In genomic region chr9:45251281-45251680, GRCm38 (mm10) we compare ENCODE assay signal across 25 mouse cellular contexts. TPM values are rescaled to one million over a fixed set of nuclear protein-coding genes. Genes with fewer than 3 reads are reported as not detected.
DNase-seq lines count a peak whose midpoint lies in the region; ATAC-seq and TF ChIP-seq lines count a peak whose summit lies in the region.
"Had no signal": no experiment of that assay in that cellular context is flagged by ENCODE, and none has a peak within 500 bp of the region (broad histone marks: within the 10 kb centered on the region; RNA-seq: fewer than 3 reads in every experiment).

No protein-coding gene starts in this region.

- H3K9ac ChIP-seq in liver, embryonic 11.5 days (ENCODE audit: low read depth, low read length), result no peak overlapping the region
- no peak overlapping the region for H3K9ac ChIP-seq in hindbrain, embryonic 12.5 days
- no peak overlapping the region for H3K9ac ChIP-seq in intestine, embryonic 16.5 days (ENCODE audit: low read depth, low read length)
- H3K9ac ChIP-seq: forebrain, embryonic 15.5 days; hindbrain, embryonic 14.5 days; midbrain, embryonic 15.5 days; stomach, embryonic 15.5 days had no signal

- 31% methylated on average over 3 of the region's 3 CpGs for WGBS in liver, embryonic 11.5 days
- WGBS in small intestine, adult 2 months, result 68% methylated on average over 3 of the region's 3 CpGs
- 78% methylated on average over 3 of the region's 3 CpGs for WGBS in hindbrain, embryonic 12.5 days
- WGBS in intestine, embryonic 16.5 days, result 70% methylated on average over 3 of the region's 3 CpGs

- peak; percentile 43; the same call in 1 of the 2 replicates for ATAC-seq in liver, embryonic 11.5 days (replicated peaks; ENCODE audit: low FRiP score)
- ATAC-seq in common myeloid progenitor, adult 5-6 weeks (replicated peaks; ENCODE audit: low read depth, poor library complexity, severe bottlenecking), result peak; percentile 78
- ATAC-seq in hindbrain, embryonic 12.5 days (ENCODE audit: low FRiP score), result no peak
- no peak for ATAC-seq in intestine, embryonic 16.5 days
- ATAC-seq: forebrain, embryonic 15.5 days; midbrain, embryonic 15.5 days; Patski had no signal

- 0 out of 2 replicates have a peak, but pooled peaks cover 2% of the 10 kb centered on the region for H3K27me3 ChIP-seq in liver, embryonic 11.5 days (replicated peaks; ENCODE audit: control insufficient read depth, insufficient read depth, low read length)
- no peaks in the 10 kb centered on the region for H3K27me3 ChIP-seq in small intestine, adult 2 months (ENCODE audit: control insufficient read depth, insufficient read depth, low read length)
- H3K27me3 ChIP-seq in hindbrain, embryonic 12.5 days, result no peaks in the 10 kb centered on the region
- H3K27me3 ChIP-seq in intestine, embryonic 16.5 days (replicated peaks; ENCODE audit: control insufficient read depth, insufficient read depth, low read length), result no peaks in the 10 kb centered on the region
- H3K27me3 ChIP-seq: forebrain, embryonic 15.5 days; midbrain, embryonic 15.5 days; stomach, embryonic 15.5 days had no signal

- H3K4me2 ChIP-seq in liver, embryonic 11.5 days, result no peak overlapping the region
- no peak overlapping the region for H3K4me2 ChIP-seq in hindbrain, embryonic 12.5 days (replicated peaks)
- H3K4me2 ChIP-seq in intestine, embryonic 16.5 days (ENCODE audit: low read depth, low read length), result no peak overlapping the region
- H3K4me2 ChIP-seq: forebrain, embryonic 15.5 days; heart, embryonic 11.5 days; hindbrain, embryonic 14.5 days; midbrain, embryonic 15.5 days; stomach, embryonic 15.5 days had no signal

- H3K4me1 ChIP-seq in liver, embryonic 11.5 days (replicated peaks; ENCODE audit: control insufficient read depth, insufficient read depth, low read length), result peaks cover 6% of the 10 kb centered on the region
- H3K4me1 ChIP-seq in small intestine, adult 2 months (ENCODE audit: control insufficient read depth, insufficient read depth, insufficient read length, low read length), result no peaks in the 10 kb centered on the region; the same call in 1 of the 2 replicates
- H3K4me1 ChIP-seq in hindbrain, embryonic 12.5 days, result no peaks in the 10 kb centered on the region
- H3K4me1 ChIP-seq in intestine, embryonic 16.5 days (ENCODE audit: control insufficient read depth, insufficient read depth, low read length), result no peaks in the 10 kb centered on the region
- H3K4me1 ChIP-seq: forebrain, embryonic 15.5 days; midbrain, embryonic 15.5 days; stomach, embryonic 15.5 days had no signal

- H3K27ac ChIP-seq in liver, embryonic 11.5 days (ENCODE audit: low read depth, low read length), result no peak overlapping the region
- H3K27ac ChIP-seq in small intestine, adult 2 months (ENCODE audit: insufficient read depth, low read depth, low read length), result peak overlapping the region; percentile 12; the same call in 1 of the 2 replicates
- no peak overlapping the region for H3K27ac ChIP-seq in hindbrain, embryonic 12.5 days
- no peak overlapping the region for H3K27ac ChIP-seq in intestine, embryonic 16.5 days (ENCODE audit: low read length)
- H3K27ac ChIP-seq: forebrain, embryonic 15.5 days; hindbrain, embryonic 14.5 days; midbrain, embryonic 15.5 days; stomach, embryonic 15.5 days had no signal

- H3K36me3 ChIP-seq in liver, embryonic 11.5 days (ENCODE audit: control insufficient read depth, insufficient read depth, low read length), result no peaks in the 10 kb centered on the region
- no peaks in the 10 kb centered on the region for H3K36me3 ChIP-seq in small intestine, adult 2 months (ENCODE audit: control insufficient read depth, insufficient read depth, low read length)
- no peaks in the 10 kb centered on the region for H3K36me3 ChIP-seq in hindbrain, embryonic 12.5 days
- H3K36me3 ChIP-seq in intestine, embryonic 16.5 days (ENCODE audit: control insufficient read depth, insufficient read depth, low read length), result no peaks in the 10 kb centered on the region
- H3K36me3 ChIP-seq: forebrain, embryonic 15.5 days; midbrain, embryonic 15.5 days; stomach, embryonic 15.5 days had no signal

- no peak for TF ChIP-seq POLR2A in small intestine, adult 2 months (IDR thresholded peaks at IDR 0.05; ENCODE audit: low read depth, low read length)

- no peaks in the 10 kb centered on the region for H3K9me3 ChIP-seq in liver, embryonic 11.5 days (ENCODE audit: control insufficient read depth, low read length)
- H3K9me3 ChIP-seq in hindbrain, embryonic 12.5 days (replicated peaks), result no peaks in the 10 kb centered on the region
- no peaks in the 10 kb centered on the region for H3K9me3 ChIP-seq in intestine, embryonic 16.5 days (ENCODE audit: control insufficient read depth, low read length)
- H3K9me3 ChIP-seq: forebrain, embryonic 15.5 days; midbrain, embryonic 15.5 days; stomach, embryonic 15.5 days had no signal

- no peak overlapping the region for H3K4me3 ChIP-seq in liver, embryonic 11.5 days (ENCODE audit: low read depth, low read length)
- H3K4me3 ChIP-seq in small intestine, adult 2 months (ENCODE audit: low read depth, low read length), result no peak overlapping the region
- no peak overlapping the region for H3K4me3 ChIP-seq in hindbrain, embryonic 12.5 days
- no peak overlapping the region for H3K4me3 ChIP-seq in intestine, embryonic 16.5 days (ENCODE audit: low read length)
- H3K4me3 ChIP-seq: erythroblast, embryonic 14.5 days; forebrain, embryonic 15.5 days; midbrain, embryonic 15.5 days; stomach, embryonic 15.5 days had no signal

- TF ChIP-seq CTCF in small intestine, adult 2 months (IDR thresholded peaks at IDR 0.05; ENCODE audit: extremely low read depth, insufficient read length, insufficient replicate concordance, low read depth, low read length), result no peak

- no peak for DNase-seq in liver, embryonic 11.5 days (ENCODE audit: low spot score)
- DNase-seq in liver, result no peak
- no peak for DNase-seq in right cerebral cortex, postnatal 10 days (ENCODE audit: low spot score in 2 of 2)
- DNase-seq in urinary bladder, postnatal 14 days (ENCODE audit: low spot score), result no peak
- DNase-seq: cerebellum, postnatal 10 days; heart, postnatal 14 days; kidney, adult 2 months; kidney, postnatal 14 days; lung, adult 2 months; lung, postnatal 4 days had no signal

RNA-seq across cellular contexts. Expression of gene Il10ra, which starts 17.7 kb away (rescaled TPM):
- 5.4 and 6.6 TPM in 2 replicates for polyA plus RNA-seq in liver, embryonic 11.5 days (2014; fragmentation: Nextera tagmentation; extraction: Ambion mirVana)
- 3.5 and 8.2 TPM in 2 replicates for total RNA-seq in common myeloid progenitor, adult 5-6 weeks (2017)
- 2.9 and 3.3 TPM in 2 replicates for polyA plus RNA-seq in small intestine, adult 2 months (2012; rRNA removed)
- 0.31 and 0.54 TPM in 2 replicates for polyA plus RNA-seq in hindbrain, embryonic 12.5 days (2016; fragmentation: Nextera tagmentation; extraction: Ambion mirVana)
- polyA plus RNA-seq in intestine, embryonic 16.5 days (2015; fragmentation: Nextera tagmentation; extraction: Ambion mirVana), result 1.1 and 1.2 TPM in 2 replicates
- polyA plus RNA-seq: Patski had no signal

RNA-seq across cellular contexts. Expression of gene Tmprss4, which starts 47.4 kb away (rescaled TPM):
- 0.17 TPM in 1 of 2 replicates, not detected in the other for polyA plus RNA-seq in liver, embryonic 11.5 days (2014; fragmentation: Nextera tagmentation; extraction: Ambion mirVana)
- total RNA-seq in common myeloid progenitor, adult 5-6 weeks (2017), result 0.19 TPM in 1 of 2 replicates, not detected in the other
- 65.3 and 108 TPM in 2 replicates for polyA plus RNA-seq in small intestine, adult 2 months (2012; rRNA removed)
- 0.18 and 0.21 TPM in 2 replicates for polyA plus RNA-seq in hindbrain, embryonic 12.5 days (2016; fragmentation: Nextera tagmentation; extraction: Ambion mirVana)
- 45.2 and 46.2 TPM in 2 replicates for polyA plus RNA-seq in intestine, embryonic 16.5 days (2015; fragmentation: Nextera tagmentation; extraction: Ambion mirVana)
- total RNA-seq: gastrocnemius, postnatal 4 days; layer of hippocampus, postnatal 10 days; left cerebral cortex, postnatal 10 days had no signal
- polyA plus RNA-seq: embryonic facial prominence, embryonic 11.5 days; erythroblast, embryonic 14.5 days; forebrain, embryonic 15.5 days; hindbrain, embryonic 14.5 days; midbrain, embryonic 15.5 days; Patski had no signal

Comparison
In these comparisons a context has a peak if more than half of its experiments do, and no peak if none do; other contexts are left out.
1. ATAC-seq: peak in liver, embryonic 11.5 days (single experiment) and common myeloid progenitor, adult 5-6 weeks (single experiment); none in hindbrain, embryonic 12.5 days (single experiment) and intestine, embryonic 16.5 days (single experiment).
2. RNA of gene Tmprss4, which starts 47.4 kb away (polyA plus RNA-seq): 65.3 to 108 TPM in small intestine, adult 2 months and 45.2 to 46.2 TPM in intestine, embryonic 16.5 days; 0.18 to 0.21 TPM in hindbrain, embryonic 12.5 days and 0.17 TPM in liver, embryonic 11.5 days; every median in the first group is over 10 times any median in the second.